Mouse (Mus musculus): ENCODE measurements around the gene Lrp2. TPM values are rescaled to one million over a fixed set of nuclear protein-coding genes. Genes with fewer than 3 reads are reported as not detected.
A peak's percentile ranks its signal among the peaks of the same experiment; 100 is the strongest.

The Lrp2 gene
- polyA plus RNA-seq (2014; fragmentation: Nextera tagmentation; extraction: Ambion mirVana) = 0.22 and 0.29 TPM in 2 replicates

GRCm38 (mm10) chr2:69585886-69586398 lies at the start of gene Lrp2:
Gene Lrp2, minus strand, starts transcription at chr2:69586065.
- Histone ChIP-seq H3K36me3 (ENCODE audit: control insufficient read depth, insufficient read depth, low read length) (no peaks in the 10 kb centered on the region), H3K27ac (ENCODE audit: low read depth, low read length) (no peak within 1 kb of the TSS), H3K9me3 (ENCODE audit: control insufficient read depth, low read length) (no peaks in the 10 kb centered on the region), H3K4me2 (peak within 1 kb of the TSS; percentile 89), H3K4me1 (replicated peaks; ENCODE audit: control insufficient read depth, insufficient read depth, low read length) (peaks cover 4% of the 10 kb centered on the region), H3K9ac (ENCODE audit: low read depth, low read length) (0 out of 2 replicates have a peak within 1 kb of the TSS, but pooled peaks have one; percentile 5), H3K27me3 (replicated peaks; ENCODE audit: control insufficient read depth, insufficient read depth, low read length) (peaks cover 72% of the 10 kb centered on the region), H3K4me3 (ENCODE audit: low read depth, low read length) (peak within 1 kb of the TSS; percentile 58)
- ATAC-seq (replicated peaks; ENCODE audit: low FRiP score) (peak; percentile 62), DNase-seq (ENCODE audit: low spot score) (peak; percentile 51)
- under 1% methylated on average over 40 of the region's 45 CpGs for WGBS

GRCm38 (mm10) chr2:69635064-69635701 lies 49.3 kb upstream of the Lrp2 start:
- DNase-seq (ENCODE audit: low spot score) = peak; percentile 45
- ATAC-seq (replicated peaks; ENCODE audit: low FRiP score) = peak; percentile 12; the same call in 1 of the 2 replicates
- 8% methylated on average over 11 of the region's 11 CpGs for WGBS

GRCm38 (mm10) chr2:69631449-69631848 lies 45.6 kb upstream of the Lrp2 start:
- H3K36me3 ChIP-seq (ENCODE audit: control insufficient read depth, insufficient read depth, low read length) = no peaks in the 10 kb centered on the region
- no peaks in the 10 kb centered on the region for H3K27me3 ChIP-seq (replicated peaks; ENCODE audit: control insufficient read depth, insufficient read depth, low read length)
- no peak overlapping the region for H3K4me3 ChIP-seq (ENCODE audit: low read depth, low read length)
- no peaks in the 10 kb centered on the region for H3K4me1 ChIP-seq (replicated peaks; ENCODE audit: control insufficient read depth, insufficient read depth, low read length)
- H3K27ac ChIP-seq (ENCODE audit: low read depth, low read length) = no peak overlapping the region
- 76% methylated on average over 2 of the region's 2 CpGs for WGBS
- H3K9ac ChIP-seq (ENCODE audit: low read depth, low read length) = no peak overlapping the region
- no peaks in the 10 kb centered on the region for H3K9me3 ChIP-seq (ENCODE audit: control insufficient read depth, low read length)
- DNase-seq (ENCODE audit: low spot score) = no peak
- ATAC-seq (replicated peaks; ENCODE audit: low FRiP score) = no peak
- H3K4me2 ChIP-seq = no peak overlapping the region

More at GRCm38 (mm10) chr2:69635064-69635701, 49.3 kb upstream of the Lrp2 start:
- Histone ChIP-seq H3K27me3 (replicated peaks; ENCODE audit: control insufficient read depth, insufficient read depth, low read length) (no peaks in the 10 kb centered on the region), H3K9me3 (ENCODE audit: control insufficient read depth, low read length) (no peaks in the 10 kb centered on the region), H3K27ac (ENCODE audit: low read depth, low read length) (no peak overlapping the region), H3K4me2 (peak overlapping the region; percentile 50), H3K4me3 (ENCODE audit: low read depth, low read length) (peak overlapping the region; percentile 48), H3K9ac (ENCODE audit: low read depth, low read length) (peak overlapping the region; percentile 35; the same call in 1 of the 2 replicates), H3K36me3 (ENCODE audit: control insufficient read depth, insufficient read depth, low read length) (no peaks in the 10 kb centered on the region), H3K4me1 (replicated peaks; ENCODE audit: control insufficient read depth, insufficient read depth, low read length) (no peaks in the 10 kb centered on the region)

GRCm38 (mm10) chr2:69630792-69631191 lies 44.9 kb upstream of the Lrp2 start:
- no peak for DNase-seq (ENCODE audit: low spot score)
- H3K9me3 ChIP-seq (ENCODE audit: control insufficient read depth, low read length) = no peaks in the 10 kb centered on the region
- no peak overlapping the region for H3K27ac ChIP-seq (ENCODE audit: low read depth, low read length)
- no peak overlapping the region for H3K9ac ChIP-seq (ENCODE audit: low read depth, low read length)
- H3K4me2 ChIP-seq = no peak overlapping the region
- 87% methylated on average over 5 of the region's 5 CpGs for WGBS
- H3K36me3 ChIP-seq (ENCODE audit: control insufficient read depth, insufficient read depth, low read length) = no peaks in the 10 kb centered on the region
- H3K4me1 ChIP-seq (replicated peaks; ENCODE audit: control insufficient read depth, insufficient read depth, low read length) = no peaks in the 10 kb centered on the region
- no peaks in the 10 kb centered on the region for H3K27me3 ChIP-seq (replicated peaks; ENCODE audit: control insufficient read depth, insufficient read depth, low read length)
- H3K4me3 ChIP-seq (ENCODE audit: low read depth, low read length) = no peak overlapping the region
- ATAC-seq (replicated peaks; ENCODE audit: low FRiP score) = no peak

- H3K4me1 ChIP-seq (replicated peaks; ENCODE audit: control insufficient read depth, insufficient read depth, low read length) = no peaks in the 10 kb centered on the region
- no peak overlapping the region for H3K9ac ChIP-seq (ENCODE audit: low read depth, low read length)
- no peak for ATAC-seq (replicated peaks; ENCODE audit: low FRiP score)
- H3K4me2 ChIP-seq = no peak overlapping the region
- H3K4me3 ChIP-seq (ENCODE audit: low read depth, low read length) = no peak overlapping the region
- no peaks in the 10 kb centered on the region for H3K9me3 ChIP-seq (ENCODE audit: control insufficient read depth, low read length)
- no peaks in the 10 kb centered on the region for H3K36me3 ChIP-seq (ENCODE audit: control insufficient read depth, insufficient read depth, low read length)
- WGBS = 85% methylated on average over 6 of the region's 6 CpGs
- DNase-seq (ENCODE audit: low spot score) = no peak
- H3K27me3 ChIP-seq (replicated peaks; ENCODE audit: control insufficient read depth, insufficient read depth, low read length) = no peaks in the 10 kb centered on the region
- no peak overlapping the region for H3K27ac ChIP-seq (ENCODE audit: low read depth, low read length)
These were observed 44.0 kb upstream of the Lrp2 start for GRCm38 (mm10) chr2:69629914-69630313.

- Histone ChIP-seq H3K27ac (ENCODE audit: low read depth, low read length) (no peak overlapping the region), H3K4me1 (replicated peaks; ENCODE audit: control insufficient read depth, insufficient read depth, low read length) (no peaks in the 10 kb centered on the region), H3K4me3 (ENCODE audit: low read depth, low read length) (no peak overlapping the region), H3K27me3 (replicated peaks; ENCODE audit: control insufficient read depth, insufficient read depth, low read length) (no peaks in the 10 kb centered on the region), H3K9me3 (ENCODE audit: control insufficient read depth, low read length) (no peaks in the 10 kb centered on the region), H3K36me3 (ENCODE audit: control insufficient read depth, insufficient read depth, low read length) (no peaks in the 10 kb centered on the region), H3K4me2 (no peak overlapping the region), H3K9ac (ENCODE audit: low read depth, low read length) (no peak overlapping the region)
- DNase-seq (ENCODE audit: low spot score) (no peak), ATAC-seq (replicated peaks; ENCODE audit: low FRiP score) (no peak)
- 79% methylated on average over 17 of the region's 17 CpGs for WGBS
These were observed 43.4 kb upstream of the Lrp2 start for GRCm38 (mm10) chr2:69629215-69629614.

GRCm38 (mm10) chr2:69619286-69619685 lies 33.4 kb upstream of the Lrp2 start:
- no peaks in the 10 kb centered on the region for H3K4me1 ChIP-seq (replicated peaks; ENCODE audit: control insufficient read depth, insufficient read depth, low read length)
- no peak overlapping the region for H3K4me2 ChIP-seq
- no peaks in the 10 kb centered on the region for H3K9me3 ChIP-seq (ENCODE audit: control insufficient read depth, low read length)
- H3K27me3 ChIP-seq (replicated peaks; ENCODE audit: control insufficient read depth, insufficient read depth, low read length) = no peaks in the 10 kb centered on the region
- H3K9ac ChIP-seq (ENCODE audit: low read depth, low read length) = no peak overlapping the region
- H3K4me3 ChIP-seq (ENCODE audit: low read depth, low read length) = no peak overlapping the region
- H3K27ac ChIP-seq (ENCODE audit: low read depth, low read length) = no peak overlapping the region
- DNase-seq (ENCODE audit: low spot score) = no peak
- no peaks in the 10 kb centered on the region for H3K36me3 ChIP-seq (ENCODE audit: control insufficient read depth, insufficient read depth, low read length)
- no peak for ATAC-seq (replicated peaks; ENCODE audit: low FRiP score)

- no peak overlapping the region for H3K9ac ChIP-seq (ENCODE audit: low read depth, low read length)
- H3K36me3 ChIP-seq (ENCODE audit: control insufficient read depth, insufficient read depth, low read length) = no peaks in the 10 kb centered on the region
- no peak overlapping the region for H3K4me2 ChIP-seq
- H3K9me3 ChIP-seq (ENCODE audit: control insufficient read depth, low read length) = no peaks in the 10 kb centered on the region
- no peaks in the 10 kb centered on the region for H3K27me3 ChIP-seq (replicated peaks; ENCODE audit: control insufficient read depth, insufficient read depth, low read length)
- no peak overlapping the region for H3K27ac ChIP-seq (ENCODE audit: low read depth, low read length)
- no peak overlapping the region for H3K4me3 ChIP-seq (ENCODE audit: low read depth, low read length)
- DNase-seq (ENCODE audit: low spot score) = no peak
- H3K4me1 ChIP-seq (replicated peaks; ENCODE audit: control insufficient read depth, insufficient read depth, low read length) = no peaks in the 10 kb centered on the region
- ATAC-seq (replicated peaks; ENCODE audit: low FRiP score) = no peak
These were observed 32.5 kb upstream of the Lrp2 start for GRCm38 (mm10) chr2:69618336-69618735.

- 49% methylated on average over 4 of the region's 4 CpGs for WGBS
These were observed 27.4 kb upstream of the Lrp2 start for GRCm38 (mm10) chr2:69613237-69613636.

More at GRCm38 (mm10) chr2:69613237-69613636, 27.4 kb upstream of the Lrp2 start:
- ATAC-seq (replicated peaks; ENCODE audit: low FRiP score) (no peak), DNase-seq (ENCODE audit: low spot score) (no peak)
- H3K27me3 ChIP-seq (replicated peaks; ENCODE audit: control insufficient read depth, insufficient read depth, low read length) = no peaks in the 10 kb centered on the region
- no peak overlapping the region for H3K4me2 ChIP-seq
- no peak overlapping the region for H3K9ac ChIP-seq (ENCODE audit: low read depth, low read length)
- no peaks in the 10 kb centered on the region for H3K9me3 ChIP-seq (ENCODE audit: control insufficient read depth, low read length)
- no peaks in the 10 kb centered on the region for H3K36me3 ChIP-seq (ENCODE audit: control insufficient read depth, insufficient read depth, low read length)
- no peak overlapping the region for H3K4me3 ChIP-seq (ENCODE audit: low read depth, low read length)
- peaks cover 3% of the 10 kb centered on the region; the same call in 1 of the 2 replicates for H3K4me1 ChIP-seq (replicated peaks; ENCODE audit: control insufficient read depth, insufficient read depth, low read length)
- H3K27ac ChIP-seq (ENCODE audit: low read depth, low read length) = no peak overlapping the region
